Mouse (Mus musculus): ENCODE measurements around the gene Khnyn.
A peak's percentile ranks its signal among the peaks of the same experiment; 100 is the strongest.

Khnyn gene

DNA sequence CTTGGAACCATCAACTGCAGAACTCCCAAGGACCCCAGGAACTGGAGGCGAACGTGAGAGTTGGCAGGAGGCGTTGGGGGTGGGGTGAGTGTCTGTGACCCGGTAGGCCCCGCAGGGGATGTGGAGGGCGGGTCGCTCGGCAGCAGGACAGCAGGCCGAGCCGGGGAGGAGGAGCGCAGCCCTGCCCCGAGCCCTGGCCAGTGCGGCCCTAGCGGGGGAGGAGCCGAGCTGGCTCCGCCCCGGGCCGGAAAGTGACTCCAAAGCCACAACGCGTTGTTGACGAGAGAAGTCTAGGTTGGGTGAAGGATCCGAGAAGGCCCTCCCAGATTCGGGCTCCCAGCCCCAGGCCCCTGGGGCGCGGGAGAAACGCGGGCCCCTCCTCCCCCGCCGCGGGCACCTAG lies at the start of gene Khnyn:
TSS of gene Khnyn (plus strand) at position 235 of the 401 bp plus-strand sequence.
- DNase-seq = peak; percentile 95

DNA sequence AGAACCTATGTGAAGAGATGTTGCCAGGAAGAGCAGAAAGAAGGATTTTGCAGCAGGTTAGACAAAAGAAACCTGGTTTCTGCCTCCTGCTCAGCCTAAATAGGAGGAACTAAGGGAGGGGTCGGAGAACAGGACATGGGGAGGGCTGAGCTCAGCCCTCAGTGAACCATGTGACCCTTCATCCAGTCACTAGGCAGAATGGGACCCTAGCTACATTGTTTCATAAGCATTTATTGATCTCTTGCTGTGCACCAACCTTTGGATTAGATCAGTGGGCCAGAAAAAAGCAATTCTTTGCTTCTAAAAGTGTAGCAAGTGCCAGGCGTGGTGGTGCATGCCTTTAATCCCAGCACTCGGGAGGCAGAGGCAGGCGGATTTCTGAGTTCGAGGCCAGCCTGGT lies 46.4 kb upstream of the Khnyn start:
- DNase-seq = no peak

GRCm38 (mm10) chr14:55838740-55839139 lies 46.0 kb upstream of the Khnyn start:
- DNase-seq = no peak

DNA sequence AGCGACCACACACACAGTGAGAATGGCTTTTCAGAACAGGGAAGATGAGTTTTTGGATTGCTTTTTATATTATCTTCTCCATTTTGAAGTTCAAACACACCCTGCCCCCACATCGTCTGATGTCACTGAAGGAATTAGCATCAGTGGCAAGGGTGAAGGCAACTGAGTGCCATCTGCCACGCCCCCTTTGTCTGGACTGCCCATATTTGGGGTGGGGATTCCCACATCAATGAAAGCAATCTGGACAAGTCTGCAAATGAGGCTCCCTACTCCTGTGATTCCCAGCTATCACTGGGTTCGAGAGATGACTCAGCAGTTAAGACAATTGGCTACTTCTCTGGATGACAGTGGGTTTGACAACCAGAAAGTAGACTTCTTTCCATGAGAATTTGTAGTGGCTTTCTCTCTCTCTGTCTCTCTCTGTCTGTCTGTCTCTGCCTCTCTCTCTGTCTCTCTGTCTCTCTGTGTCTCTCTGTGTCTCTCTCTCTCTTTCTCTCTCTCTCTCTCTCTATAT lies 43.8 kb upstream of the Khnyn start:
- no peak for DNase-seq

- no peak for DNase-seq
Measured at GRCm38 (mm10) chr14:55842794-55843193, 42.0 kb upstream of the Khnyn start.

DNA sequence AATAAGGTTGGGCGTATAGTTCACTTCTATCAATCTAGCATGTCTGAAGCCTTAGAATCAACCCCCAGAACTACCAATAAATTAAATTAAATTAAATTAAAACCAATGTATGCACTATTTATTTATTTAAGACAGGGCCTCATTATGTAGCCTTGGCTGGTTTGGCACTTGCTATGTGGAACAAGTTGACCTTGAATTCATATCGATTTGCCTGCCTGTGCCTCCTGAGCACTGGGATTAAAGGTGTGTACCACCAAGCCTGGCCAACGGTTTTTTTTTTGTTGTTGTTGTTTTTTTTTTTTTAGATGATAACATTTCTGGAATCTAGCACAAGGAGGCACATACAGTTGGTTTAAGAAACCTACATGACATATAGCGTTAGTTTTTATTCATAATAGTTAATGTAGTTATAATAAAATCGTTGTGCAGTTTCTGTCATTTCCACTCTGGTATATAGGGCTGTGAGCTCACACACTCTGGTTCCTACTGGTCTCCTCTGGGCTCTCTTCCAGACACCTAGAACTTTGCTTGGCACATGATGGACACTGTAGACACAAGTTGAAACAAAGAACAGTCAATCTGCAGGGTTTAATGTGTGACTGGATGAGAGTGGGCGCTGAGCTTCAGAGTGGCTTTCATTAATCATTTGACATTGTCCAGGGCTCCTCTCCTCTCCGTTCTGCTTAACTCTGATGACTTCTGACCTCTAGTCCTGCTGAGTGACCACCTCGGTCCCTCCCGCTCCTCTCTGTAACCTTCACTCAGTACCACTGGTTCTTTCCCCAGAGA lies 39.0 kb upstream of the Khnyn start:
- no peak for DNase-seq

- no peak for DNase-seq
Measured at GRCm38 (mm10) chr14:55850885-55851284, 33.9 kb upstream of the Khnyn start.

GRCm38 (mm10) chr14:55852646-55853551 lies 31.8 kb upstream of the Khnyn start:
- DNase-seq = no peak

GRCm38 (mm10) chr14:55853621-55854285 lies 31.0 kb upstream of the Khnyn start, which contains the start of gene Nynrin:
Gene Nynrin (plus strand): TSS chr14:55854010.
- DNase-seq = no peak

GRCm38 (mm10) chr14:55854406-55855100 lies 30.2 kb upstream of the Khnyn start:
- DNase-seq = no peak

DNA sequence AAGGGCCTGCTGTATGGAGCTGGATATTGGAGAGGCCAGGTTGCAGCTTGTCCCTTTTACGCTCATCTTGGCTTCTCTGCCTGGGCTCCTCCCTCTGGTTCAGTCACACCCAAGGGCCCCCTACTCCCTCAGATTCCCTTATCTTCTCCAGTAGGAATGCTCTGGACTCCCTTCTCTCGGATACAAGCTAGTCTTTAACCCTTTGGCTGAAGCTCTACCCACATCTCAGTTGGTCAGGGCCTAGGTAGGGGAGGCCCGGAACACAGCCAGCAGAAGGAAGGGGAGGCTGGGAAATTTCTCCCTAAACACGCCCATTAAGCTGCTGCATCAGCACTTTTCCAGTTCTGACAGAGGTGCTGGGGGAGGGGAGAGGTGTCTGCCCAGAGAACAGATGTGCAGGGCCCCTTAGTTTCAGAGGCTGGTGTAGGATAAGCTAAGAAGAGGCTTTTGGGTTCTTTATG lies 29.6 kb upstream of the Khnyn start:
- DNase-seq = no peak

DNA sequence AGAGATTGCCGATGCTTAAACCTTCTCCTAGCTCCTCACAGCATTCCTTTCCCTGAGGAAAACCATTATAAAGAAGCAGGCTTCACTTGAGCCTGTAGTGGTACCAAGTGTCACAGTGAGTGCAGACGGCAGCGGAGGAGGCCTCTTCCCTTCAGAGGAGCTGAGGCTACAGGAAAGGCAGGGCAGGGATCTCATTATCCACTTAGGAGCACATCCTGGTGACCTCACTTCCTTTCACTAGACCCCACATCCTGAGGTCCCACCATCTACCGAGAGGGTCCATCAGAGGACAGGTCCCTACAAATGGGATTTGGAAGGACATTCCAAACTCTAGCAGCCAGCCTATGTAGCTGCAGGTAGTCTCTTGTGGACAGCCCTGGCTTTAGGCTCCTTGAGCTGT lies 27.2 kb upstream of the Khnyn start:
- no peak for DNase-seq

DNA sequence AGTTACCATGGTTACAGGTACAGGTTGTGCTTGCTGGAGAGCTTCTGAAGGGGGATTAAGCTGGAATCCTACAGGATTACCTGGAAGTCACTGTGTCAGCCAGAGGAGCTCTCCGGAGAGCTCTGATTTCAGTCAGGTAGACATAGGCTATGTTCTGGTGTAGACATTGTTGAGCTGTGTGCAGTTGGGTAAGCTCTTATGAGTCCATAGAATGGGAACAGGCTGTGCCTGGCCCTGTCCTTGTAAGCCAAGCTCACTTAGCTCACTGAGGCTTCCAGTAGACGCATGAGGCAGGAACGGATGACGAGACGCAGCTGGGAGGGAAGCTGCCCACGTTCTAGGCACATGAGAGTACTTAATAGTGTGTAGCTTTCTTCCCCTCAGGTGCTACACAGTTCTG lies 22.6 kb upstream of the Khnyn start:
- no peak for DNase-seq

- DNase-seq = no peak
Measured at GRCm38 (mm10) chr14:55862970-55863369, 21.8 kb upstream of the Khnyn start.

GRCm38 (mm10) chr14:55863773-55864172 lies 21.0 kb upstream of the Khnyn start:
- DNase-seq = peak; percentile 69

- DNase-seq = no peak
Measured at GRCm38 (mm10) chr14:55866962-55867361, 17.8 kb upstream of the Khnyn start.

GRCm38 (mm10) chr14:55868230-55869026 lies 16.3 kb upstream of the Khnyn start:
- no peak for DNase-seq

GRCm38 (mm10) chr14:55869538-55869937 lies 15.2 kb upstream of the Khnyn start:
- no peak for DNase-seq

GRCm38 (mm10) chr14:55872039-55872438 lies 12.7 kb upstream of the Khnyn start:
- DNase-seq = no peak

DNA sequence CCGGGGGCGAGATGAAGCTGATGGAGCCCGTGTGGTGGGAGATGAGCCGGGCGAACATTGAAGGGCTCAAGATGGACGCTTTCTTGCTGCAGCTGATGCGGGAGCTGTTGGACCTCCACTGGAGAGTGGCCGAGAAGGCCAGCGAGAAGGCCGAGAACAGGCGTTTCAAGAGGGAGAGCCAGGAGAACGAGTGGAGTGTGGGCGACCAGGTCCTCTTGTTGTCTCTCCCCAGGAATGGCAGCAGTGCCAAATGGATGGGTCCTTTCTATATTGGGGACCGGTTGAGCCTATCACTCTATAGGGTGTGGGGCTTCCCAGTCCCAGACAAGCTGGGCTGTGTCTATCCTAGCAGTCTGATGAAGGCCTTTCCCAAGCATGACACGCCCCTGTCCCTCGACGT lies 12.2 kb upstream of the Khnyn start:
- DNase-seq = no peak

- no peak for DNase-seq
Measured at GRCm38 (mm10) chr14:55873242-55873713, 11.5 kb upstream of the Khnyn start.

All from kidney, adult 11 months (tissue).